Mouse (Mus musculus) mouse embryonic stem cell (cell line): ENCODE data around the gene Pgpep1l.

Experiments used
- in situ Hi-C, 2 experiments: fragments of 300-500 bp; cut with MboI; formaldehyde crosslinking; loops; 1 replicate in 1 of 2; 3 replicates in 1 of 2; pipeline ENCODE4 v1.14.3; 2019 to 2020; ENCODE audit warnings: low sequenced_read_pairs in 2 of 2, low pct_unique_long_range_greater_than_20kb in 1 of 2, mixed read lengths in 1 of 2; ENCODE audit not compliant: unreplicated experiment in 1 of 2

Pgpep1l gene

DNA sequence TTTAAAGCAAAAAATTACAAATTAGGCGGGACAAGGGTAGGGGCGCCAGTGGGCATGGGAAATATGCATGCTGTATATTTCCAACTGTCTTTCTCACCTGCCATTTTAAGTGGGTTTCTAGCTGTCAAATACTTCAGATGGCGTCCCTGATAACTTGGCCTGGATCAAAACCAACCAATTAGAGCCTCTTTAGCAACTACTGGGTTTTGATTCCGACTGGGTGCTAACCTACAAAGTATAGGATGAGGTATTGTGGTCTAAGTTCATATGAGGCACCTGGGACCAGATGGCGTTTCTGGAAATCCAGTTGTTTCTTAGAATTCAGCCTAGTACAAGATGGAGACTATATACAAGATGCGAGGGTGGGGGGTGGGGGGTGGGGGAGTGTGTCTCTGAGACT lies 7.8 kb upstream of the Pgpep1l start:
- in situ Hi-C loops, result no loop called here

DNA sequence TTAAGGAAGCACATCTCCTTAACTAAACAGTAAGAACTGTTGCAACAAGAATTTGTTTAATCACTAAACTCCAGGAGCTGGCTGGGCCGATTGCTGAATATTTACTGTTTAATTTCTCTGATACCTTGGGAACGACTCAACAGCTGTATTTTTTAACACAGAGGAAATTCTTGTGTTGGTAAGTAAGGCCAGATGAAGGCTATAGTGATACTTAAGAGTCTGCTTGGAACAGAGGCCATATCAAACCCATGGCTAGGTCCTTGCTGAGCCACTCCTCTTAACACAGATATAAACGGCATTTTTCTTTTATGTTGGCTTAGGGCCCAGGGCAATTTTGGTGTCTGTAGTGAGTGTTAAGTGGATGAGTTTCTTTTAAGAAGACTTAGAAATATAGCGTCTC lies 6.5 kb upstream of the Pgpep1l start:
- in situ Hi-C loops, result no loop called here

DNA sequence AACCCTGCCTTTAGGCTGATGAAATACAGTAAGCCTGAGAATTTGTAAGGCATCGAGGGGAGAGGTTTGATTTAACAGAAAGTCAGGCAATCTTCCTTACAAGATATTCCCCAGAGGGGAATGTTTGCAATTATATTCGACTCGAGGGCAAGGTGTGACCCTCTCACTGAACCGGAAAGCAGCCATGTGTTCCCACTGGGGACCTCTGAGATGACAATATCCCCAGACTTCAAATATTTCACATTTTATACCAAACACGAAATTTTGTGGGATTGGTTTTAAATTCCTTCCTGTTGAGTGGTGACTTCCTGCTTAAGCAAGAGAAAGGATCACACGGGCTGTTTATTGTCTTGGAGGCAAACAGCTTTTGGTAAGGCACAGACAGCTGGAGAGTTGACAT lies 2.7 kb upstream of the Pgpep1l start:
- in situ Hi-C loops, result no loop called here

DNA sequence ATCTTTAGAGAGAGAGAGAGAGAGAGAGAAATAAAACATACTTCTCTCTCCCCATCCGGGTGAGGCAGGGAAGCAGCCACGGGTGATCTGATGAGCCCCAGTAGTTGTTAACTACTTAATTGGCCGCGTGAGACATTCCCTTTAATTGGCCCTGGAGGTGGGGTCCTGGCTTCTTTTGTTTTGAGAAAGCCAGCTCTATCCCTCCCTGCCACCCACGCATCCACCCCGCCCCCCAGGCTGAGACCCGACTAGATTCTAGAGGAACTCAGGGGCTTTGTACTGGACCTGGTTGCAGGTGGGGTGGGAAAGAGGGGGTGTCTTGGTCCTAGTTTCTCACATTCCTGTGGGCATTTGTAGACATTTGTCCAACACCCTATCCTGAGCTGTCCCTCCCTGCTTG lies 1.4 kb upstream of the Pgpep1l start:
- in situ Hi-C loops, result no loop called here

DNA sequence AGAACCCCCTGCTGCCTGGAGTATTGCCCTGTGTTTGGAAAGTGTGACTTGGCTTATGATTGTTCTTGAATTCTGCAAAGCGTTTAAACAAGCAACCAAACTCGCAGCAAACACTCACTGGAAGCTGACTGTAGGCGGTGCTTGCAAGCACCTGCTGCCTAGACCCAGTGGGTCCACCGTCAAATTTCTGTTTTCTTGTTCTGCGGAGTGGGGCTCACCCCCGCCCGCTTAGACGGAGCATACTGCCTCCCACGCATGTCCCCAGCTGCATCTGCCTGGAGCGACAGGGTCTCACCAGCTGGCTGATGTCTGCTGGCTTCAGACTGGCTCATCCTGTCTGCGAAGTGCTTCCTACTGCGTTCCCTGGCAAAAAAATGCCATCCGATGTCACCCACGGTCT lies 498 bp upstream of the Pgpep1l start:
- in situ Hi-C loops, result no loop called here

DNA sequence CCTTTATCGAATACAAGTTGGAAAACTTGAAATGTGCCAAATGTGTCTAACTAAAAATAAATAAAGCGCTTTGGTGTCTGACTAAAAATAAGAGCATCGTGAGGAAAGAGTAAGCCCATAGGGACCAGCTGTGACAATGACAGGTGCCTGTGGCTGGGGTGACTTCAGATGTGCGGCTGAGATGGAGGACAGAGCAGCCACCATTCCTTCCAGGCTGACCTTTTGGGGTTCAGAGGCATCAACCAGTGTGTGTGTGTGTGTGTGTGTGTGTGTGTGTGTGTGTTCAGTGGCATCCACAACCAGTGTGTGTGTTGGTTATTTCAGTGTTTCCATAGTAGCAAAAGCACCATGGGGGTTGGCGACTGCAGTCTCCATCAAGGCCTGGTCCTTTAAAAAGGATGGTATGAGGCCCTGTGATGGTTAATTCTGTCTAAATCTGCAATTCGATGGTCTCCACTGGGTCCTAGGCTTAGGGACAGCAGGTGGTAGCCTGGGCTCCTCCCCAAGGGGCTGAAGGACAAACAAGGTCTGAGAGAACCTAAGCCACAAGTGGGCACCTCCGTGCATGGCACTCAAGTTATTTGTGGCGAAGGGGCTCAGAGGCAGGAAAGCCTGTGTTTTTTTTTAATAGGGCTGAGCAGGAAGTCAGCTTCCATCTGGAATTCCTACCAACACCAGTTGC lies 546 bp downstream of the Pgpep1l start:
- in situ Hi-C loops, result no loop called here

DNA sequence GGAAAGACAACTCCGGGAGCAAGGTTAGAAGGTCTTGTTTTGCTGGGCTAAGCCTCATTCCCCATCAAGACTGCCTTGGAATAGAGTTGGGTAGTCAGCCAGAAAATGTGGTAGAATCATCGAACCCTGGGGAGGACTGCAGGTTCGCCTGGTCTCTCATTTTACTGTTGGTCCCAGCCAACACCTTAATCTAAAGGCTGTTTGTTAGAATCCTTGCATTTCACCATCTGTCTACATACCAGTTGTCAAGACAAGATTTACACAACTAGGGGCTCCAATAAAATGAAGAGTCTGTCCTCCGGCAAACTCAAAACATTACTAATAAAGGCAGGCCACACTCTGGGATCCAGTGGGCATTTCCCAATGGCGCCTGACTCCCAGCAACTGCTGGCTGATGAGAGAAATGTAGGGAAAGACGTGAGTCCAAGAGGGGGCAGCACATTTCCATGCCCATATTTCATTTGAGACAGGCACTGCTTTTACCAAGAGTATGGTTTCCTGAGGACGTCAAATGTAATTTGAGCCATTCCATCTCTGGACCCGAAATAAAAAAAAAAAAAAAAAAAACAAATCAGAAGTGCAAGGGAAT lies 1.3 kb downstream of the Pgpep1l start:
- in situ Hi-C loops, result no loop called here

DNA sequence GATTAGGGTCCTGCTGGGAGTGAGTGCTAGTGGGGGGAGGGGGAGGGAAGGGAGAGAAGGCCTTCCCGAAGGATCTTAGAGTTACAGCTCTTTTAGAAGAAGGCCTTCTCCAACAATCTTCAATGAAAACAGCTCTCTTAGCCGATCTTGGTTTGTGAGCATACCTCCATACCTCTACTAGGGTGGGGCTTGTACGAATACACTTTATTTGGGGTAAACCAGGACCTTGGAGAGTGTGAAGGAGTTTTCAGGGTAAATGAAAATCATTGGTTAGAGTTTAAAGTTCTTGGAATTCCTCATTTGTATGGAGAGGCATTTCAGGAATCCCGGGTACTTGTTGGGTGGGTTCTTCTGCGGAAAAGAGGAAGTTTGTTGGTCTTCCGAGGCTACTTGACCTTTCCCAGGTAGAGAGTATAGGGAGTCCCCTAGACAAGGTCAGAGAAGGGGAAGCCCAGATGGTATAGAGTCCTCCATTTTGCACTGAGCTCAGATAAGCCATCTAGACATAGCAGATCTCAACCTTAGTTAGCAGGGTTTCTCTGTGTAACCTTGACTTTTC lies 4.4 kb downstream of the Pgpep1l start:
- in situ Hi-C loops, result no loop called here

DNA sequence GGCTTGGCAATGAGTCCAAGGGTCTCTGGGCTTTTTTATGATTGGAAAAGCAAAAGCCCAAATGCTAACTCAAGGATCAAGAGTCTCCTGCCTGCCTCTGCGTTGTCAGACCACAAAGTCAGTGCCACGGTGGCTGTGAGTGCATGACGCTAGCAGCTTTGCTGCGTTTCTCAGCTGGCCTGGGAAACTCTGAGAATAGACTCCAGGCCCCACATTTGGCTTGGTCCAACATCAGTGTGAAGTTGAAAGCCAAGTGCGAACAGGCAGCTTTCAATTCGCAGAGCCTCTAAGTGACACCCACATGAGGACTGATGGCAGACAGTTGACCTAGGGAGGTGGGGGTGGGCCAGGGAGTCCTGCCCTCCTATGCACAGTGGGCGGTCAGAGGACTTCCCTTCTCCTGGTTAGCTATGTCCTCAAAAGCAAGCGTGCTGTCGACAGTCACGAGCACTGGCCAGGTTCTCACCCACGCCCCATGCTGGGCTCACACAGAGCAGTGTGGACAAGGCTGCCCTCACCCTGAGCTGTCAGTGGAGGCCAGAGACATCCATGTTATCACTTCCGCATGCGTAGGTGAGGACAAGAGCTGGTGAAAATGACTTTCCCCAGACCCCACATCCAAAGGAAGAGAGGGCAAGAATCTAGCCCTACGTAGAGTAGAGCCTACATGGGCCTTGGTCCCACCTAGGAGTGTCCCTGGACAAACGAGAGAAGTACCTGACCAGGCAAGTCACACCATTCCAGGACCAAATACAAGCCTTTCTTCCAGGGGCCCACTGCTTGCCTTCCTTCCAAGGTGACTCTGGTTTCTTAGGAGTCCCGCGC lies 5.5 kb downstream of the Pgpep1l start:
- in situ Hi-C loops, result no loop called here

DNA sequence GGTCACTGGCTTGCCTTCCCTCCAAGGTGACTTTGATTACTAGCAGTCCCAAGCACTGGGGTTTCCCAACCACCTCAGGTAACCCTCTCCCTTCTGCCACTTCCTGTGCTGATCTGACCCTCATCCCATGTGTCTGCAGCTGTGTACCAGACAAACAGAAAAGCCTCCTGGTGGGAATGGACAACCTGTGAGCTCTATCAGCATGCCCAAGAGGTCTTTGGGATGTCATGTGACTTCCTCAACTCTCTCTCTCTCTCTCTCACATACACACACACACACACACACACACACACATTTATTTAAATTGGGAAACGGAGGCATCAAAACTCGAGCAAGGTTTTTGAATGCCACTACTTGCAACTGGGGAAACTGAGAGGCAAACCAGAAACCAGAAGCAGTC lies 6.3 kb downstream of the Pgpep1l start:
- in situ Hi-C loops, result no loop called here

DNA sequence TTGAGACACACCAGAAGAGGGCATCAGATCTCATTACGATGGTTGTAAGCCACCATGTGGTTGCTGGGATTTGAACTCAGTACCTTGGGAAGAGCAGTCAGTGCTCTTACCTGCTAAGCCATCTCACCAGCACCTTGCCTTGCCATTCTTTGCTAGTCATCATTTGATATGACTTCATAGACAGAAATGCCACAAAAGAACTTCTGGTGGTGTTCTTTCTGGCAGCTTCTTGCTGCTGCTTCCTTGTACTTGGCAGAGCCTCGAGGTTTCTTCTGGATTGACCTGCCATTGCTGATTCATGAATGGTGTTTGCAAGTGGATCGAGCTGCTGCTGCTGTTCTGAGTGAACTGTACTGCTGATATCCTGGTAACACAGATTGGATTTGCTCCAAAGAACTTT lies 13.1 kb downstream of the Pgpep1l start:
- in situ Hi-C loops, result no loop called here

DNA sequence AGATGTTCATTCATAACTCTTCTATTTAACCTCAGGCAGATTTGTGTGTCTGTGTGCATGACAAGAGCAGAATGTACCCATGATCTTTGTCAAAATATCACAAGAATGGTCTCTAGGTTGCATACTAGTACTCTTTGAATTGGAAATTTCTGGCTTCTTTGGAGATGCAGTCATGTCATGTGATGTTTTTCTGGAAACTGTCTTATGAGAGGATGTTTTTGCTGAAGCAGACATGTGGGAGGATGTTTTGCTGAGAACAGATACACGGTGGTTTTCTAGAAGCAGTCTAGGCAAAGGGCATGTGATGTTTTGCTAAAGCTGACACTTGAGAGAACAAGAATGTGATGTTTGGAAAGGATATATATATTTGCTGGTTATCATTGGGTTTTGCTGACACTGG lies 13.6 kb downstream of the Pgpep1l start:
- in situ Hi-C loops, result no loop called here

DNA sequence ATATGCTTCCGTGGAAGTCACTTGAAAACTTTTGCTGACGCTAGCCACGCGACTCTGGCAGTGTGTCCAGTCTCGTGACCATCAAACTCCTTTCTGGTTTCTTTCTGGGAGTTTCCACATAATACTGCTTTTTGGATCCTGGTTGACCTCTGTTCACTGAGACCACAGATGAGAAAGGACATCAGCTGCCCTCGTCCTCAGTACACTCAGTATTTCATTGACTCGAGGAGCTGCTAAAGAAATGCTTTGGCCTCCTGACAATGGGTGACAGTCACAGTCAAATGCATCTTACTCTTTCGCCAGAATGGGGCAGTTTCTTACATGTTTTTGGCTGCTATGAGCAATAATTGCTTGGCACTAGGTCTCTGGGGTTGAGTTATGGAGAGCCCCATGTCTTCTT lies 17.8 kb downstream of the Pgpep1l start:
- in situ Hi-C loops, result no loop called here

DNA sequence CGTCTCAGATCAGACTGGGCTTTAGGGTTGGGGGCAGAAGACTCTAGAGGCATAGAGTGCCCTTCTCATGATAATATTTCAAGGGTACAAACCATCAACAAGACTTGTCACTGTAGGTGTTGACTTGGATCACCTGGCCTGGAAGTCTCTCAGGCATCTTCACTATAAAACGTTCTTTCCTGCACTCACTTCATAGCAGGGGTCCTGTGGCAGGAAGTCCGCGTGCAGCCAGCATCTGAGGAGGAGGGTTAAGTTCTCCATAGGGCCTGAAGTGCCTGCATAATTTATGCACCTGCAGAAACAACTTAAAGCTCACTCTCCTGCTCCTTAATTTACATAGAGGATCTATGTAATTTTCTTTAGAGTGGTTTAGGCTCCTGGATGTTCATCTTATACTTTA lies 18.4 kb downstream of the Pgpep1l start:
- in situ Hi-C loops, result no loop called here

DNA sequence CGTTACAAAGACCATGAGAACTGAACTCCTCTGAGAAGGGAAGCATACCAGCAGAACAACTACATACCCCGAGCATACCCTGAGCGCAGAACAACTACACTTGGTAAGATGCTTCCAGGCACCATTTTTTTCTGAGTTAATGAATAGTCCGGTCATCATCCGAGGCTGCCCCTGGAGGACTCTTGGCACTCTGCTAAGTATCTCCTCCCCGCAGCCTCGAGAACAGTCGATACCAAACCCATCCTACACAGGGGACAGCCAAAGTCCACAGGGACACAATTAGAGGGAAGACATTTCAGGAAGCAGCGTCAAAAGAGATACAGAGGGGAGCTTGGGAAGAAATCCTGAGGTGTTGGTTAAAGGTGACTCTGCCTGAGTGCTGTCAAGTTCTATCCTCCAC lies 22.8 kb downstream of the Pgpep1l start:
- in situ Hi-C loops, result no loop called here

DNA sequence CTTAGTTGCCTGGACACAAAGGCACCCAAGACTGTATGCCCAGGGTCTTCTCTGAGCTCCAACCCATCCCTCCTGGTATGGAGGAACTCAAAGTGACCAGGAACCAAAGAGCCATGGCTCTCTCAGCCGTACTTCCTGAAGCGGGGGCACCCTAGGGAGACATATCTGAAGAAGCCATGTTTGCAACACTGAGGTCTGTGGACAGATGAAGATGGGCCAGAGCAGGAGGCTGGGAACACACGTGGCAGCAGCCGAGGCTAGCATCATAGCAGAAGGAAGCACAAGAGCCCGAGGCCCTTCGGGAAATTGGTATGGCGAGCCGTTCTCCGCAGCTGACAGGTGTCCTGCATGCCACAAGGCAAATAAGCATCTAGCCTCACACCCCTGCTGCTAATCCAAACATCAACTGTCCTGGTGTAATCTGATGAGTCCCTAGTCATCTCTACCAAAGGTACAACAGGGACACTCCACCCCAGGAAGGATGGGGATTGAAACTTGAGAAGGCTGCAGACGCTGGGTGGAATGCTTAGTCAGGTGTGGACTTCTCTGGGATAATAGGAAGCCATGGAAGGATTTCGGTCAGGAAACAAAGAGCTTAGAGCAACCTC lies 24.7 kb downstream of the Pgpep1l start:
- in situ Hi-C loops, result no loop called here

DNA sequence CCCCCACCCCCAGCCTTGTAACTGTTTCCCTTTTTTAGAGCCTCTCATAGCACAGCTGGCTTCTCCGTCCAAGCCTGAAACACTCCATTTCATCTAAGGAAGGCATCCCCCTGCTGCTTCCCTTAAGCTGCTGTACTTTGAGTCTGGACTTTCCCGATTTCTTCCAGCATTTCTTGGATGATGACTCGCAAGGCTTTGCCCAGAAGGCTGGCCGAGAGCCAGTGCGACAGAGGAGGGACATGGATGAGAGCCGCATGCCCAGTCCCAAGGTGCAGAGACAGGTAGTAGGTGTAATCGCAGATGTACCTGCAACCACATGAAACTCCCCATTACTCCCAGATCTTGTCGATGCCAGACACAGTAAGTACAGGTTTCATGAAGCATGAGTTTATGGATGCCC lies 27.2 kb downstream of the Pgpep1l start:
- in situ Hi-C loops, result no loop called here

DNA sequence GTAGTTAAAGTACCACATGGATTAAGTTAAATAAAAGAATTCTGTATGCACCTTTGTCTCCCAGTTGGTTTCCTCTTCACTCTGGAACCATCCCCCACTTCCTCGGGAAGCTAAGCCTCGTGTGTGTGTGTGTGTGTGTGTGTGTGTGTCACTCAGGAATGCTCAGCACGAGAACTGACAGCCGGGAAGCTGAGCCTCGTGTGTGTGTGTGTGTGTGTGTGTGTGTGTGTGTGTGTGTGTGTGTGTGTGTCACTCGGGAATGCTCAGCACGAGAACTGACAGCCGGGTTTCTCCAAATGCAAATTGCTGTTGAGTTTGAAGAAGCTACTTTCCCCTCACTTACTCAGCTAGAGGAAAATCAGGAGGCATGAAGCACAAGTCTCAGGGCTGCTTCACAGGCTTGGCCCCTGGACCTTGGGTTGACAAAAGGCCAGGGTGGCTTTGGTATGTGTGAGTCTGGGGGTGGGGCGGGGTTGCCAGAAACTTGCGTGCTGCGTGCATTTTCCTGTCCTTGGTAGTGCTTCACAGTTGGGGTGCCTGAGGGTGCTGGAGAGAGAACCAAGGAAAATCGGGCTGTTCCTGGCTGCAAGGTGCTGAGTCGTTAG lies 30.3 kb downstream of the Pgpep1l start:
- in situ Hi-C loops, result no loop called here

DNA sequence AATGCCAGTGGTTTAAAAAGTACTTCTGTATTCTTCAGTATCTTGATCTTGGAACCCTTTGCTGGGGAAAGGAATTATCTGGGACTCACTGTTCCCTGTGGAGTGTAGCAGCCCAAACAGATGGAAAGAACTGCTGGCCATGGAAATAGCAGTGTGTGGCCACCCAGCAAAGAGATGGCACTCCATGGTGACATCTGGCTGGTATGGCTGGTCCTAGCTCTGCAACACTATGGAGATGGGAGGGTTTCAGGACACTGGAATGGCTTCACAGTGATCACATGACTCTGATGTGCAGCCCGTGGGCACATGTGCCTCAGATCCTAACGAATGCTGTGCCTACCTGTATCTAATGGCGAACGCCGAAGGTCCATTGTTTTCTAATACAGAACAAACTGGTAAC lies 31.5 kb downstream of the Pgpep1l start:
- in situ Hi-C loops, result no loop called here
